Comparison of ENCODE assay signal across 8 mouse cellular contexts in the genomic region with DNA sequence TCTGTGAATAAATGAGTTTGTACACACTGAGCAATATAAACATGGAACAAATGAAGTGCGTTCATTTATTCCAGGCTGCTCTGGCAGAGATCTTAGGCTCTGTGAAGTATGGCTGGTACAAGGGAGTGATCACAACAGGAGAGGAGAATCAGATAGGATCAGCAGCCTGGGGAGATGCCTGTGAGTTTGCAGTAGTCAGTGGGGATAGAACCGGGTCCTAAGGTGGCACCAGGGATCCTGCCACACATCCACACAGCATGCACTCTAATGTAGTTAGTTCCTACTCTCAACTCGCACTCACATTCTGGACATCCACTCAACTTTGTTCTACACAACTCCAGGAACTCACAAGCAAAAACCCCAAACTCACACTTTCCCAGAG. TPM values are rescaled to one million over a fixed set of nuclear protein-coding genes. Genes with fewer than 3 reads are reported as not detected.
A peak's percentile ranks its signal among the peaks of the same experiment; 100 is the strongest.
DNase-seq lines count a peak whose midpoint lies in the region; ATAC-seq and TF ChIP-seq lines count a peak whose summit lies in the region.

No protein-coding gene starts in this region.

- ATAC-seq in kidney, embryonic 15.5 days (replicated peaks; ENCODE audit: low FRiP score), result peak; percentile 20
- ATAC-seq in hindbrain, embryonic 12.5 days (ENCODE audit: low FRiP score), result peak; percentile 44
- ATAC-seq in midbrain, embryonic 11.5 days (ENCODE audit: low FRiP score), result peak; percentile 36

- no peak for TF ChIP-seq POLR2A in bone marrow macrophage, adult 2 months (IDR thresholded peaks at IDR 0.05; ENCODE audit: borderline replicate concordance, low read depth, low read length)

- intact Hi-C loops in left cerebral cortex, postnatal 10 days (cut with DNase I), result no loop called here

- no peak for DNase-seq in kidney, postnatal 36 days
- DNase-seq in midbrain, embryonic 11.5 days (ENCODE audit: low spot score, missing footprints), result no peak
- no peak for DNase-seq in right cerebral cortex, postnatal 4 days
- no peak for DNase-seq in ovary, adult 18-20 months (ENCODE audit: low spot score)
- DNase-seq in left cerebral cortex, postnatal 10 days (ENCODE audit: extremely low spot score in 1 of 2, low spot score in 2 of 2), result no peak

- peak overlapping the region; percentile 96; the same call in 1 of the 2 replicates for H3K27ac ChIP-seq in kidney, embryonic 15.5 days
- peak overlapping the region; percentile 17; the same call in 1 of the 2 replicates for H3K27ac ChIP-seq in bone marrow macrophage, adult 2 months (ENCODE audit: insufficient read depth, low read depth, low read length)
- H3K27ac ChIP-seq in hindbrain, embryonic 12.5 days, result no peak overlapping the region
- H3K27ac ChIP-seq in midbrain, embryonic 11.5 days (ENCODE audit: low read depth, low read length), result no peak overlapping the region

- no peak for TF ChIP-seq CTCF in bone marrow macrophage, adult 2 months (IDR thresholded peaks at IDR 0.05; ENCODE audit: low read depth, low read length)

- H3K9ac ChIP-seq in kidney, embryonic 15.5 days, result peak overlapping the region; percentile 43
- peak overlapping the region; percentile 58; the same call in 1 of the 2 replicates for H3K9ac ChIP-seq in hindbrain, embryonic 12.5 days
- peak overlapping the region; percentile 54 for H3K9ac ChIP-seq in midbrain, embryonic 11.5 days (ENCODE audit: low read length)

- no peaks in the 10 kb centered on the region for H3K27me3 ChIP-seq in kidney, embryonic 15.5 days
- H3K27me3 ChIP-seq in hindbrain, embryonic 12.5 days, result no peaks in the 10 kb centered on the region
- H3K27me3 ChIP-seq in midbrain, embryonic 11.5 days (ENCODE audit: control insufficient read depth, insufficient read depth, low read length), result no peaks in the 10 kb centered on the region

- H3K4me1 ChIP-seq in kidney, embryonic 15.5 days, result peaks cover 10% of the 10 kb centered on the region
- peaks cover 9% of the 10 kb centered on the region for H3K4me1 ChIP-seq in bone marrow macrophage, adult 2 months (ENCODE audit: control insufficient read depth, insufficient read depth, low read length)
- H3K4me1 ChIP-seq in hindbrain, embryonic 12.5 days, result peaks cover 5% of the 10 kb centered on the region
- no peaks in the 10 kb centered on the region for H3K4me1 ChIP-seq in midbrain, embryonic 11.5 days (ENCODE audit: control insufficient read depth, insufficient read depth, low read length)

- H3K36me3 ChIP-seq in kidney, embryonic 15.5 days, result no peaks in the 10 kb centered on the region
- no peaks in the 10 kb centered on the region for H3K36me3 ChIP-seq in hindbrain, embryonic 12.5 days
- H3K36me3 ChIP-seq in midbrain, embryonic 11.5 days (ENCODE audit: control insufficient read depth, insufficient read depth, low read length), result no peaks in the 10 kb centered on the region

- H3K9me3 ChIP-seq in kidney, embryonic 15.5 days (replicated peaks), result no peaks in the 10 kb centered on the region
- H3K9me3 ChIP-seq in hindbrain, embryonic 12.5 days (replicated peaks), result no peaks in the 10 kb centered on the region
- no peaks in the 10 kb centered on the region for H3K9me3 ChIP-seq in midbrain, embryonic 11.5 days (ENCODE audit: control insufficient read depth, low read length)

- peak overlapping the region; percentile 68 for H3K4me3 ChIP-seq in kidney, embryonic 15.5 days (replicated peaks)
- peak overlapping the region; percentile 73 for H3K4me3 ChIP-seq in bone marrow macrophage, adult 2 months (ENCODE audit: insufficient read depth, low read length)
- peak overlapping the region; percentile 55 for H3K4me3 ChIP-seq in hindbrain, embryonic 12.5 days
- peak overlapping the region; percentile 55 for H3K4me3 ChIP-seq in midbrain, embryonic 11.5 days (ENCODE audit: low read depth, low read length)

- peak overlapping the region; percentile 77 for H3K4me2 ChIP-seq in kidney, embryonic 15.5 days
- H3K4me2 ChIP-seq in hindbrain, embryonic 12.5 days (replicated peaks), result peak overlapping the region; percentile 56
- peak overlapping the region; percentile 63 for H3K4me2 ChIP-seq in midbrain, embryonic 11.5 days

- 6% methylated on average over 3 of the region's 3 CpGs for WGBS in kidney, embryonic 15.5 days
- WGBS in hindbrain, embryonic 12.5 days, result 11% methylated on average over 3 of the region's 3 CpGs
- 9% methylated on average over 3 of the region's 3 CpGs for WGBS in midbrain, embryonic 11.5 days

RNA-seq across cellular contexts. Expression of gene Pemt, which starts 0.6 kb away (rescaled TPM):
- 12.6 and 13.0 TPM in 2 replicates for polyA plus RNA-seq in kidney, embryonic 15.5 days (2015; fragmentation: Nextera tagmentation; extraction: Ambion mirVana)
- polyA plus RNA-seq in bone marrow macrophage, adult 2 months (2012; ENCODE audit: insufficient read depth, insufficient read length, missing spikeins), result 1.4 and 4.6 TPM in 2 replicates
- polyA plus RNA-seq in hindbrain, embryonic 12.5 days (2016; fragmentation: Nextera tagmentation; extraction: Ambion mirVana), result 5.7 and 7.1 TPM in 2 replicates
- 5.8 and 6.0 TPM in 2 replicates for polyA plus RNA-seq in midbrain, embryonic 11.5 days (2014; fragmentation: Nextera tagmentation; extraction: Ambion mirVana)
- 1 to 10 TPM; 6.7 to 8.0 TPM for total RNA-seq in left cerebral cortex, postnatal 10 days (2021)

RNA-seq across cellular contexts. Expression of gene Rai1, which starts 59.1 kb away (rescaled TPM):
- 21.4 and 23.4 TPM in 2 replicates for polyA plus RNA-seq in kidney, embryonic 15.5 days (2015; fragmentation: Nextera tagmentation; extraction: Ambion mirVana)
- 11.3 and 12.9 TPM in 2 replicates for polyA plus RNA-seq in bone marrow macrophage, adult 2 months (2012; ENCODE audit: insufficient read depth, insufficient read length, missing spikeins)
- 40.2 and 43.0 TPM in 2 replicates for polyA plus RNA-seq in hindbrain, embryonic 12.5 days (2016; fragmentation: Nextera tagmentation; extraction: Ambion mirVana)
- polyA plus RNA-seq in midbrain, embryonic 11.5 days (2014; fragmentation: Nextera tagmentation; extraction: Ambion mirVana), result 19.0 and 23.9 TPM in 2 replicates
- 10 to 100 TPM; 61.9 to 68.5 TPM for total RNA-seq in left cerebral cortex, postnatal 10 days (2021)

Comparison
In these comparisons a context has a peak if more than half of its experiments do, and no peak if none do; other contexts are left out.
1. H3K27ac ChIP-seq: peak in kidney, embryonic 15.5 days (single experiment) and bone marrow macrophage, adult 2 months (single experiment); none in hindbrain, embryonic 12.5 days (single experiment) and midbrain, embryonic 11.5 days (single experiment).
2. Peak in every context shown above with its lines, with median percentiles within 50 percentile points of each other: ATAC-seq, H3K4me2 ChIP-seq, H3K4me3 ChIP-seq and H3K9ac ChIP-seq.